Mouse (Mus musculus): ENCODE measurements around the gene Cdkn3.

- no peak for TF ChIP-seq CTCF (IDR thresholded peaks at IDR 0.05; ENCODE audit: insufficient read depth, low read depth, low read length)
- TF ChIP-seq POLR2A (IDR thresholded peaks at IDR 0.05; ENCODE audit: insufficient read depth, low read depth, low read length) = no peak
These were observed 33.8 kb downstream of the Cdkn3 start for GRCm38 (mm10) chr14:46794157-46794556.

All from olfactory bulb, adult 2 months (tissue).